Mouse (Mus musculus) heart, adult 2 months (tissue): ENCODE results near the gene Duxbl3. TPM values are rescaled to one million over a fixed set of nuclear protein-coding genes. Genes with fewer than 3 reads are reported as not detected.

Experiments
- DNase-seq, 2 experiments: peaks; one replicate each; pipeline ENCODE4 v3.0.0; 2021
- H3K27ac ChIP-seq: fragments of 200-600 bp; 2 replicates; pipeline ENCODE4 v1.8.1; 2022
- H3K27me3 ChIP-seq: fragments of 200-500 bp; 2 replicates; pipeline ENCODE4 v1.6.1; 2012; ENCODE audit warnings: mild to moderate bottlenecking, low read length, inconsistent platforms, mixed read lengths; ENCODE audit not compliant: control insufficient read depth, insufficient read depth
- H3K36me3 ChIP-seq: fragments of 200-500 bp; 2 replicates; pipeline ENCODE4 v1.6.1; 2012; ENCODE audit warnings: low read length, inconsistent platforms; ENCODE audit not compliant: control insufficient read depth, insufficient read depth
- H3K4me1 ChIP-seq: fragments of 200-500 bp; 2 replicates; pipeline ENCODE4 v1.6.1; 2011; ENCODE audit warnings: low read length; ENCODE audit not compliant: control insufficient read depth, insufficient read depth
- H3K4me3 ChIP-seq: fragments of 200-600 bp; 2 replicates; pipeline ENCODE4 v1.8.1; 2022
- H3K79me2 ChIP-seq: fragments of 200-500 bp; replicated peaks from 2 replicates; pipeline ENCODE4 v1.6.1; 2012; ENCODE audit warnings: mild to moderate bottlenecking, inconsistent platforms, low read length, moderate library complexity, mixed read lengths; ENCODE audit not compliant: control insufficient read depth, insufficient read depth
- H3K9ac ChIP-seq: fragments of 200-500 bp; 2 replicates; pipeline ENCODE4 v1.6.1; 2012; ENCODE audit warnings: low read depth, mild to moderate bottlenecking, control low read depth, inconsistent platforms, low read length, mixed read lengths
- CTCF ChIP-seq: fragments of 200-600 bp; IDR thresholded peaks from 2 replicates; pipeline ENCODE4 v1.8.1; 2022; ENCODE audit warnings: antibody characterized with exemption, mild to moderate bottlenecking, moderate library complexity
- EP300 ChIP-seq: fragments of 200-500 bp; IDR thresholded peaks from 2 replicates; pipeline ENCODE4 v1.6.1; 2011; ENCODE audit warnings: low read depth, low read length, control low read depth; ENCODE audit not compliant: insufficient read depth
- POLR2A ChIP-seq: fragments of 200-500 bp; IDR thresholded peaks from 2 replicates; pipeline ENCODE4 v1.6.1; 2011; ENCODE audit warnings: mild to moderate bottlenecking, low read depth, low read length, control low read depth; ENCODE audit not compliant: insufficient read depth
- WGBS: fragments of 180-500 bp; shearing (Covaris S2); methylation state at CpG from one replicate; pipeline ENCODE4 v1.1.7; 2018; 5-methylcytosine and 5-hydroxymethylcytosine counted together
- intact Hi-C: fragments of 180-260 bp; cut with DNase I; formaldehyde crosslinking; loops from one replicate; pipeline ENCODE4 v1.15.1; 2025
- polyA plus RNA-seq: library from polyadenylated mRNA; depleted of rRNA; stranded (reverse); fragments of >200 nt; gene quantifications from 2 replicates; pipeline ENCODE4 v1.2.3, GENCODE M21; 2012; rRNA removed
- total RNA-seq, 2 experiments: library from RNA; stranded (reverse); gene quantifications; 2 replicates each; pipeline ENCODE4 v1.2.3; 2021

The Duxbl3 gene
- total and polyA plus RNA-seq, 3 experiments, result 0.10 TPM; not detected in 2

- Histone ChIP-seq H3K36me3 (no peaks in the 10 kb centered on the region), H3K9ac (no peak overlapping the region), H3K27me3 (no peaks in the 10 kb centered on the region), H3K27ac (no peak overlapping the region), H3K4me3 (no peak overlapping the region), H3K4me1 (no peaks in the 10 kb centered on the region), H3K79me2 (no peaks in the 10 kb centered on the region)
- intact Hi-C loops, result no loop called here
- no peak for DNase-seq
- 64% methylated on average over 4 of the region's 4 CpGs for WGBS
- no peak for TF ChIP-seq CTCF
Measured at GRCm38 (mm10) chr14:26297055-26297454, 39.3 kb downstream of the Duxbl3 start.

- no peak for DNase-seq
- WGBS, result 71% methylated on average over 5 of the region's 5 CpGs
- intact Hi-C loops, result no loop called here
Measured at GRCm38 (mm10) chr14:26297484-26297883, 39.7 kb downstream of the Duxbl3 start.

GRCm38 (mm10) chr14:26303111-26303510, 45.3 kb downstream of the Duxbl3 start:
- intact Hi-C loops, result loop anchor here (1.0 kb wide), 1 partner anchor 157 kb away; no protein-coding TSS in a partner anchor
- whole genome bisulfite sequencing, result 23% methylated on average over 2 of the region's 2 CpGs

More at GRCm38 (mm10) chr14:26297484-26297883, 39.7 kb downstream of the Duxbl3 start:
- Histone ChIP-seq H3K9ac (no peak overlapping the region), H3K27ac (no peak overlapping the region), H3K4me1 (no peaks in the 10 kb centered on the region), H3K27me3 (no peaks in the 10 kb centered on the region), H3K36me3 (no peaks in the 10 kb centered on the region), H3K4me3 (no peak overlapping the region), H3K79me2 (no peaks in the 10 kb centered on the region)
- no peak for TF ChIP-seq CTCF
- no peak for TF ChIP-seq POLR2A
- TF ChIP-seq EP300, result no peak

GRCm38 (mm10) chr14:26306032-26306431, 48.3 kb downstream of the Duxbl3 start:
- intact Hi-C loops, result no loop called here
- Histone ChIP-seq H3K4me3 (no peak overlapping the region), H3K27ac (no peak overlapping the region), H3K9ac (no peak overlapping the region), H3K36me3 (no peaks in the 10 kb centered on the region), H3K4me1 (no peaks in the 10 kb centered on the region), H3K27me3 (no peaks in the 10 kb centered on the region), H3K79me2 (no peaks in the 10 kb centered on the region)
- WGBS, result 48% methylated on average over 2 of the region's 2 CpGs
- DNase-seq, result no peak
- TF ChIP-seq EP300, result no peak
- peak; percentile 60 for TF ChIP-seq CTCF

More at GRCm38 (mm10) chr14:26303111-26303510, 45.3 kb downstream of the Duxbl3 start:
- Histone ChIP-seq H3K4me1 (no peaks in the 10 kb centered on the region), H3K27me3 (no peaks in the 10 kb centered on the region), H3K9ac (no peak overlapping the region), H3K4me3 (no peak overlapping the region), H3K27ac (no peak overlapping the region), H3K36me3 (no peaks in the 10 kb centered on the region), H3K79me2 (no peaks in the 10 kb centered on the region)
- no peak for DNase-seq
- TF ChIP-seq CTCF, result peak; percentile 83
- TF ChIP-seq EP300, result no peak

- H3K4me3 ChIP-seq, result no peak overlapping the region
- no peak overlapping the region for H3K9ac ChIP-seq
- 87% methylated on average over 6 of the region's 6 CpGs for WGBS
- H3K27me3 ChIP-seq, result no peaks in the 10 kb centered on the region
- H3K27ac ChIP-seq, result no peak overlapping the region
- H3K79me2 ChIP-seq, result no peaks in the 10 kb centered on the region
- no peak for DNase-seq
- H3K36me3 ChIP-seq, result no peaks in the 10 kb centered on the region
- no peaks in the 10 kb centered on the region for H3K4me1 ChIP-seq
- TF ChIP-seq POLR2A, result no peak
- no peak for TF ChIP-seq CTCF
- TF ChIP-seq EP300, result no peak
- intact Hi-C loops, result no loop called here
Measured at GRCm38 (mm10) chr14:26308813-26309212, 51.1 kb downstream of the Duxbl3 start.

GRCm38 (mm10) chr14:26309511-26309910, 51.7 kb downstream of the Duxbl3 start:
- DNase-seq, result no peak
- Histone ChIP-seq H3K4me3 (no peak overlapping the region), H3K9ac (no peak overlapping the region), H3K27ac (no peak overlapping the region), H3K4me1 (no peaks in the 10 kb centered on the region), H3K27me3 (no peaks in the 10 kb centered on the region), H3K36me3 (no peaks in the 10 kb centered on the region), H3K79me2 (no peaks in the 10 kb centered on the region)
- TF ChIP-seq CTCF (no peak), POLR2A (no peak), EP300 (no peak)
- intact Hi-C loops, result no loop called here
- WGBS, result 78% methylated on average over 1 of the region's 1 CpGs

- H3K9ac ChIP-seq, result no peak overlapping the region
- TF ChIP-seq EP300 (no peak), CTCF (no peak), POLR2A (no peak)
- H3K27me3 ChIP-seq, result no peaks in the 10 kb centered on the region
- H3K79me2 ChIP-seq, result no peaks in the 10 kb centered on the region
- no peaks in the 10 kb centered on the region; the same call in 1 of the 2 replicates for H3K4me1 ChIP-seq
- no peak overlapping the region for H3K4me3 ChIP-seq
- intact Hi-C loops, result no loop called here
- no peaks in the 10 kb centered on the region for H3K36me3 ChIP-seq
- 16% methylated on average over 3 of the region's 3 CpGs for WGBS
- H3K27ac ChIP-seq, result no peak overlapping the region
- peak in 1 of 2 experiments; percentile 16 for DNase-seq
Measured at GRCm38 (mm10) chr14:26316246-26316730, 58.5 kb downstream of the Duxbl3 start.

Other genes with a start within 250 kb of the Duxbl3 start
- 10 to 100 TPM; 15.9 to 20.6 TPM for gene Gm9780, start 215.3 kb upstream of the Duxbl3 start, total RNA-seq
- gene Gm9780, start 215.3 kb upstream of the Duxbl3 start, polyA plus RNA-seq, result 62.6 and 76.8 TPM in 2 replicates
- gene Tmem254c, start 190.6 kb upstream of the Duxbl3 start, total RNA-seq, result 1 to 10 TPM; 4.6 to 5.1 TPM
- not detected in 2 replicates for gene Tmem254c, start 190.6 kb upstream of the Duxbl3 start, polyA plus RNA-seq
- gene Cphx2, start 176.4 kb upstream of the Duxbl3 start, total RNA-seq, result not detected
- gene Cphx2, start 176.4 kb upstream of the Duxbl3 start, polyA plus RNA-seq, result not detected in 2 replicates
- gene Cphx3, start 175.7 kb upstream of the Duxbl3 start, total RNA-seq, result not detected
- not detected in 2 replicates for gene Cphx3, start 175.7 kb upstream of the Duxbl3 start, polyA plus RNA-seq
- gene Duxbl2, start 139.6 kb upstream of the Duxbl3 start, total RNA-seq, result not detected
- gene Duxbl2, start 139.6 kb upstream of the Duxbl3 start, polyA plus RNA-seq, result 0.27 TPM in 1 of 2 replicates, not detected in the other
- gene Plac9b, start 75.5 kb upstream of the Duxbl3 start, total RNA-seq, result 10 to 100 TPM; 36.0 to 37.7 TPM
- 43.4 and 81.1 TPM in 2 replicates for gene Plac9b, start 75.5 kb upstream of the Duxbl3 start, polyA plus RNA-seq
- gene Tmem254b, start 50.9 kb upstream of the Duxbl3 start, total RNA-seq, result 1 to 10 TPM in 1 of 2 experiments, under 1 TPM in 1; 0.81 to 2.0 TPM
- gene Tmem254b, start 50.9 kb upstream of the Duxbl3 start, polyA plus RNA-seq, result 12.2 and 17.3 TPM in 2 replicates